Mouse (Mus musculus) layer of hippocampus, postnatal 10 days (tissue): ENCODE measurements at regions not wholly inside any gene's neighbourhood (a gene's known extent, or its start where the extent isn't known, plus 50 kb on each side); places are given as distances from the start of the nearest gene placed in this dataset.
A peak's percentile ranks its signal among the peaks of the same experiment; 100 is the strongest.
"Not testable (repeated sequence)": the region's sequence is repeated elsewhere in the genome, so short reads cannot be mapped to it uniquely, and the experiment has no call there.

Source experiments
- DNase-seq, 2 experiments: peaks; one replicate each; pipeline ENCODE4 v3.0.0; 2021; ENCODE audit warnings: low spot score in 2 of 2

DNA sequence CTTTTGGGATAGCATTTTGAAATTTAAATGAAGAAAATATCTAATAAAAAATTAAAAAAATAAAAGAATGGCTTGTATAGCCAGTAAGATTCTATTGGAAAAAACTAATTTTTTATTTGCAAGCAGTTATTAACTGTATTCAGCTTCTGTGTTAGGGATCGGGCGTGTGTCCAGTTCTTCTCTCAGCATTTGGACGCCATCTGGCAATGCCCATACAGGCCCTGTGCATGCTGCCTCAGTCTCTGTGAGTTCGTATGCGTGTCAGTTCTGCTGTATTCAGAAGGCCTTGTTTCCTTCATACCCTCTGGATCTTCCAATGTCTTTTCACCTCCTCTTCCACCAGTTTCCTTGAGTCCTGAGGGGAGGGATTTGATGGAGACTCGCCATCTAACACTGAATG lies 123.8 kb upstream of the Nabp1 start:
- peak; percentile 36 to 49 for DNase-seq

DNA sequence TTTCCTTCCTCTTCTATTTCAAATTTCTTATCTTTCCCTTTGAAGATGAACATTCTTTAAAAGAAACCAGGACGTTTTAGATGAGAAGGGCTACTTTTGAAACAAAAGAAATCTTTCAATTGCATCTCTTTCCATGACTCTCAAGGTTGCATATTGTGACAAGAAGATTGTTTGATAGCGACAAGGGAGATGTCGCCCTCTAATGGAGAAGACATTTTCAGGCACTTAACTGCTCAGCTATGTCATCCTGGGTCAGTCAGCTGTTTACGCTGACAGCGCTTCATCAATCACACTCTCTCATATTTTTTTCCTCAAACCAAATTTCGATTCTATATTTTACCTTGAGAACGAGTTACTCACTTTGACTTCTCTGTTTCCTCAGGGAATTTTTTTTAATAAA lies 122.2 kb upstream of the Nabp1 start:
- no peak for DNase-seq

DNA sequence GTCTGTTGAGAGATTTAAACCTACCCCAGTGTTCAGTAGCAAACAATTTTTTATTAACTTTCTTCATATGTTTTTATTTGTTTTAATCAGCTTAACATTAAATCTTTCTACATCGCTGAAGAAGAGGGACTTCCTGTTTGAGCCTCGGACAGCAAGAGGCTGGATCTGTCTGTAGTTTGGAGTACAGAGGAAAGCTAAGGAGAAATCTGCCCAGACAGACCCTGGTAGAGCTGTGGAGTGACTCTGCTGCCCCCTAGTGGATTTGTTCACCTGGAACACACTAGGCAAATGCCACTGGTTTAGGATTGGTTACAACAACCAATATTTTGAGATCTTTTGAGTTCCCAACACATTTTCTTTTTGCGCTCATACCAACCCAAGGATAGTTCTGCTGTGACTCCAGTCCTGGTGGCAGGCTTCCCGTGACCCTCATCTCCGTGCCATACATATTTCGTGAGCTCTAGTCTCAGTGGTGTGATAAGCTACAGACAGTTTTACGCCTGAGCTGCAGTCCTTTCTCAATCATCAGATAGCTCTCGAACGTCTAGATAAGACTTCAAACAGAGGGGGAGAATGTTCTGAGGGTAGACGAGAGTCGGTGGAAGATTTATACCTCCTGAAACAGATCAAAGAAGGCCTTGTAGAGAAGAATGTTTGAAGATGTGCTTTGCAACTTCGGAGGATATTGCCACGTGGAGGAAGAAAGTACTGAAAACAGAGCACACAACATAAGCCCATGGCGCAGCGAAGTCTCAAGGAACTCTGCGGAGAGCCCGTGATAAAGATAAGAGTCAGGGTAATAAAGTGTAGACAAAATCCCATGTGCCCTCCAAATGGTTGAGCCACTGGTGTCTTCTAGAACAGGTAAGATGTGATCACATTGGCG lies 119.0 kb upstream of the Nabp1 start:
- peak; percentile 90 to 91 for DNase-seq

DNA sequence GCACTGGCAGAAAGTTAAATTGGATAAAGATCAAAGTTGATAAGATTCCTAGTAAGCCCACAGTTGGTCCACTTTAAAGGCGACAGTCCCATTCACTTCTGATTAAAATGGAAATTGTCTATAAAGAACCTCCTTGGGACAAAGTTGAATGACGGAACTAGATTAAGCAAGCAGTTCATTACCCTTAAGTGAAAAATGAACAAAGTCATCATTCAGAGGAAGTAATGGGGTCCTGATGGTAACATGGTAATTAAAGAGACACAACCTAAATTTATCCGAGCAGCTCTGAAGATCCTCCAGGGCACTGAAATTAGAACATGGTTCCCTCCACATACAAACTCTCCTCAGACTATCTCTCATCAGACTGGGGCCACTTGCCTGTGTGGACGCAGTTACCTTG lies 116.4 kb upstream of the Nabp1 start:
- no peak for DNase-seq

DNA sequence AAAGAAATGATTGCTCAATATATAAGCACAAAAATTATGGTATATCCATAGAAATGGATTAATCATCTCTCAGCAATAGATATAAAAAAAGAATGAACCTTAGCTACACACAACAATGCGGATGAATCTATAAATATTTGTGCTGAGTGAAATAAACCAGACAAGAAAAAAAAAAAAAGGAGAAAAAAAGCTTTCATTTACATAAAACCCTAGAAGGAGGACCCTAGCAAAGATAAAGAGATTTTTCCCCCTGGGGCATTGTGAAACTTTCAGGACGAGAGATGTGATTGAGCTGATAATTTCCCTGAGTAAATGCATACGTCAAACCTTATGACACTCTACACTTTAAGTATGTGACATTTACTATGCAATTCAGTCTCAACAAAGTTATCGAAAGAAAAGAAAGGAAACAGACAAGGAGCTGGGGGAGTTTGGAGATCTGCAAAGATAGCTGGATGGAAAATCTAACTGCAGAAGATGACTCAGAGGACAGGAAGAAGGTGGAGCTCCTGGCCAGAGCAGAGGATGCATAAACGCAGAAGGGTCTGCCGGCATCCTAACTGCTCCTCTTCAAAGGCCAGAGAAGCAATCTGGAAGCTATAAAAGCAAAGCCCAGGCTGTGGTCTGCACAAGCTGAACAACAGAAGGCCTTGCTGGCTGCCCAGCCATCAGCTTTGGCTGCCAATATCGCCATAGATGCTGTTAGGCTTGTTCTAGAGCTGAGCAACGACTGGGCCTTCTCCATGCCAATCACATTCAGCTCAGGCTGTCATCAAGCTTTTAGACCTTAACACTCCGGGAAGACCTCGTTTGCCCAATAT lies 115.6 kb upstream of the Nabp1 start:
- peak in 1 of 2 experiments; percentile 27 for DNase-seq

DNA sequence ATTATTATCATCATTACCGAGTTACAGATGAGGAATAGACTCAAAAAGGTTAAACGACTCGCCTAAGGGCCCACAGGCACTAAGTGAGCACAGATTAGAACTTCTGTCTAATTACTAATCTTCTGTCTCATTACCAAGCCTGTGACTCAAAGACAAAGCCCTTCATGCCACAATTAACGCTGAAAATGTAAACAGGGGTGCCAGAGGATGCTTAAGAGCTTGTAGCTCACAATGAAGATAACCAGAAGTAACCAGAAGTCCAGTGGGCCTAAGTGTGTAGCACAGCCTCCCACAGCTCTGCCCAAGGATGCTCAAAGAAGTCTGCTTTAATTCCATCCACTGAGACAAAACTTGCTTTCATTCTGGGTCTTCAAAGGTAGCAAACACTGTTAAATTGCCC lies 113.7 kb upstream of the Nabp1 start:
- no peak for DNase-seq

DNA sequence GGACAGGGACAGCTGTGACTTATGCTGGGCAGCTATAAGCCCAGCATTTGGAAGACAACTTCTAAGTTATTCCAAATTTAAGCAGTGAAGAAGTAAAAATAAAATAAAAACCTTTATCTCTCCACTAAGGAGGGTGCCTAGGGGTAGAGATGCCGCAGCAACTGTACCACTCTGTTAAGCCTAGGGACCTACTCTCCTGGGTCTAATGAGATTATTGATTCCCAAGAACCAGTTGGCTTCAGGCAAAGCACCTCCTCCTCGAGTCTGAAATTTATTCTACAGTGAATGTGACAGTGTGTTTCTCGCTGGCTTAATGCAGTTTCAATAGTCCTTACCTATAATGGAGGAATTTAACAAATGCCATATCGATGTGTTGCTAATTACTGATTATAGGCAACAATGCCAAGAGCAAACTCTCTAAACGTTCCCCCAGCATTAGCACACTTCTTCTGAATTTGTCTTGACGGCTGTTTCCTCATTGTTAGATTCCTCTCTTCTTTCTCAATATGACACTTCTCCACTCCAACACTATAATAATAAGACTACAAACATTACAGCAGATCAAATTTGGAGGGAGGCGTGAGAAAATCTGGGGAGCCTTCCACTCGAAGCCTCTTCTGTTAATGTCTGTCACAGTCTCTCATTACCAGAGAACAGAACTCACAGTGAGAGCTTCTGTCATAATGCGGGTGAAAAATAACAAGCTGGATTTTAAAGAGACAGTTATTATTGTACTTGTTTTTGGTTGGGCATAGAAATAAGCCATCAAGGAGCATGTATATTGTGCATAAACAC lies 112.6 kb upstream of the Nabp1 start:
- DNase-seq, result no peak

DNA sequence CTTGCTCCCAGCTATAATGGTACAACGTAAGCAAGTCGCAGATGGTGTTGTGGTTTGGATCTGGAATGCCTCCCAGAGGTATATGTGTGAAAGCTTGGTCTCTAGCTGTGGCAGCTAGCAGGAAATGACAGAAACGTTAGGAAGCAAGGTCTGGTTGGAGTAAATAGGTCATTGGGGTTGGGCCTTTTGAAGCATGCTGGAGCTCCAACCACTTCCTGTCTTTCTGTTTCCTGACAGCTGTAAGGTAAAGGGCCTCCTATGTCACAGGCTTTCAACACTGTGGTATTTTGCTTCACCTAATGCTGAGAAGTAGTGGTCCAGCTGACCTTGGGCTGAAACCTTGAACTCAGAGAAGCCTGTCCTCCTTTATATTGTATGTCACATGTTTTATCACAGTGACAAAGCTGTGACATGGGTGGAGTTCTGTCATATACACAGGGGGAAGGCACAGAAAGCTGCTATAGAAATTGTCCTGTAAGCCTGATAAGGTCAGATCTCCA lies 106.8 kb upstream of the Nabp1 start:
- peak in 1 of 2 experiments; percentile 5 for DNase-seq

DNA sequence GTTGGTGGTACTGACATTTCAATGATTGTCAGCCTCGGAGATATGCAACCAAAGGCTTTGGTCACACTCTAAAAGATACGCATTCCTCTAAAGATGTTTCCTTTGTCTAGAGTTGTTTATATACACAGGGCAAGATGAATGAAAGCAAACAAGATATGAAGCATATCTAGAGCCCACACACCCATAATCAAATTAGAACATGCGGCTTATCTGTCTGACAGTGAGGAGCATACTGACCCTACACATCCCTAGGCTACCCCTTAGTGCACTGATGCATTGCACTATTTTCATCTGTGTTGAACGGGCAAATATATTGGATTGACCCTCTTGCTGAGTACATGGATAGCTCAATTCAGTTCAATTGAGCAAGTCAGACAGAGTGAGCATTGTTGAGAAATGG lies 105.6 kb upstream of the Nabp1 start:
- peak in 1 of 2 experiments; percentile 2 for DNase-seq

DNA sequence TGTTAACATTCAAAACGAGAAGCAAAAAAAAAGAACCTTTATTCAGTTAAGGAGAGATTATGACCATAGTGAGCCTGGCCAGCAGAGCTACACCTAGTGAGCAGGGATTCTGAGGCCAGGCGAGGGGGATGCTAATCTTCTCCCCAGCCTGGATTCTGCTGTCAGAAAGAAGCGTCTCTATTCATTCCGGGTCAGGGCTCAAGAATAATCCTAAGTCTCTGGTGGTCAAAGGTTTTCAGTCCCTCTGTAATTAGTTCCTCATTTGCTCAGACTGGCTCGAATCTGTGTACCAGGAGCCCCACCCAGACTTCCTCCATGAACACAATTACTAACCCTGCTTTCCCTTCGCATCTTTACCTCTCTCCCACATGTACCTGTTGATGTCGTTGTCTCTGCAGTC lies 101.8 kb upstream of the Nabp1 start:
- DNase-seq, result no peak

DNA sequence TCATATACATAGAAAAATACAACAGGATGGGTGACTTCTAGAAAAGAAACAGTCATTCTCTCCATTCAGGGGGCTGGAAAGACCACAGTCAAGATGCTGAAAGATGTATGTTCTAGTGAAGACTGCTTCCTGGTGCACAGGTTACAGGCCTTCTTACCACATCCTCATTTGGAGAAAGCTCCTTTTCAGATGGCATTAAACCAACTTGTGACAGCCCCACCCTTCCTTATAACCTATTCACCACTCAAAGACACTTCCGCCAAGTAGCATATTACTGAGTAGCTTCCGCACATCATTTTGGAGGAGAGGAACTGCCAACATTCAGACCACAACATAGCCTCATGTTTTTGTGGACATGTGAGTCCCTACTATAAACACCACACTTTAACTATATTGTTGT lies 99.5 kb upstream of the Nabp1 start:
- no peak for DNase-seq

DNA sequence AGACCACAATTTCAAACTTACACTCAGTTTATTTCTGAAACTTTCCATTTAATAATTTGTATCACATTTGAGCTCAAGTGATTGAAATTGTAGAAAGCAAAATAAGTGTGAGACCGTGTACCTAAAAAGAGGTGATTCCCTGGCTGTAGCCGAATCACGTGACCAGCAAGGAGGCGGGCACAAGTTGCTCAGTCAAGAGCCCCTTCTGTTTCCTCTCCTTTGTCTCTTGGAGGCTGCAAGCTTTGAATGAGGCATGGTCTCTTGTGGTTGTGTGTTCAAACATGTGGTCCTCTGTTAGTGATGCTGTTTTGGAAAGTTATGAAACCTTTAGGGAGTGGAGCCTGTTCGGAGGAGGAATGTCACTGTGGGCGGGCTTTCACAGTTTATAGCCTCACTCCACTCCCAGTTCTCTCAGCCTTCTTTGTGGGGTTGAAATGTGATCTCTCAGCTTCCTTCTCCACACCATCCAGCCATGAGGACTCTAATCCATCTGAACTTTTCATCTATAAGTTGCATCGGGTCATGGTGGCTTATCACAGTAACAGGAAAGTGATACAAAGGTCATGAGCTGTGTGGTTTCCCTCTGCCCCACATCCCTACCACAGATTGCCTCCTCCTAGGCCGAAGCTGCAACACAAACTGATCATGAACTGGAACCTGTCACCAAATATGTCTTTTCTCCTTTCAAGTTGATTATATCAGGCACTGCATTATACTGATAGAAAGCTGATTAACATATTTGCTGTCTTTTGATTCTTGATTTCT lies 94.3 kb upstream of the Nabp1 start:
- DNase-seq, result no peak

DNA sequence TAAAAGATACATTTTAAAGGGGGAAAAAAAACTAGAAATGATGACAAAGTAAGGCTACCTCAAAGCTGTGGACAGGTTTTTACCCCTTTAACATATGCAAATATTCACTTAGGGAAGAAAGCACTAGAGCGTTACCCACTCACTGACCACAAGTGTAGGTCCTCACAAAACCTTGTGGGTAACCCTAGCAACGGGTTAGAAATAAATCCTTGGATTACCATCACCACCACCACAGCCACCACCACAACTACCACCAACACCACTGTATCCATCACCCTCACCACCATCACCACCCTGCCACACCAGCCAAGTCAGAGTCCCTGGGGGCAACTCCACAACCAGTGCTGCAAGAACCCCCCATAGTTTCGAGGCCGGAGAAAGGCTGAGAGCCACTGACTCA lies 91.4 kb upstream of the Nabp1 start:
- DNase-seq, result no peak

DNA sequence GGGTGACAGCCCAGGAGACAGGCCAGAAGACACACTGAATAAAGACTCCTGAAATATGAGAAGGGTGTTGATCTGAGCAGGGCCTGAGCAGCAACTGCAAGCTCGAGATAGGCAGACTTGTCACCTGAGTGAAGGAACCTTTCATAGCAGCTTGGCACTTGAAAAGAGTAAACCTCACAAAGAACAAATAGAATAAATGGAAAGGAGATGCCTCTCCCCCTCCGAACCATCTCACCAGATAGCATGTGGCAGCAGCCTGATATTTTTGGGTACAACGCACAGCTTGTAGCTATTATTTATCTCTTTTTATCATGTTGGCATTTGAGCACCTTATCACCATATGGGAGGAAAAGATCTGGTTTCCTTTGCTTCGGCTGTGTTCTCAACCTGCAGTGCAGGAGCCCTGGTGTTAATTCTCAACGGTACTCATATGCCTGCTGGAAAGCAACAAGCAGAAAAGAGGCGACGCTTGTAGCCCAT lies 88.0 kb upstream of the Nabp1 start:
- no peak for DNase-seq

DNA sequence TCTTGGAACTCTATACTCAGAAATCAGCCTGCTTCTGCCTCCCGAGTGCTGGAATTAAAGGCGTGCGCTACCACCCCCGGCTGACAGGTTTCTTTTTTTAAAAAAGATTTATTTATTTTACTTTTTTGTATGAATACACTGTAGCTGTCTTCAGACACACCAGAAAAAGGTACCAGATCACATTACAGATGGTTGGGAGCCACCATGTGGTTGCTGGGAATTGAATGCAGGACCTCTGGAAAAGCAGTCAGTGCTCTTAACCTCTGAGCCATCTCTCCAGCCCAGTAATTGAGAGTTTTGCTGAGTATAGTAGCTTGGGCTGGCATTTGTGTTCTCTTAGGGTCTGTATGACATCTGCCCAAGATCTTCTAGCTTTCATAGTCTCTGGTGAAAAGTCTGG lies 78.4 kb upstream of the Nabp1 start:
- not testable (repeated sequence) for DNase-seq

DNA sequence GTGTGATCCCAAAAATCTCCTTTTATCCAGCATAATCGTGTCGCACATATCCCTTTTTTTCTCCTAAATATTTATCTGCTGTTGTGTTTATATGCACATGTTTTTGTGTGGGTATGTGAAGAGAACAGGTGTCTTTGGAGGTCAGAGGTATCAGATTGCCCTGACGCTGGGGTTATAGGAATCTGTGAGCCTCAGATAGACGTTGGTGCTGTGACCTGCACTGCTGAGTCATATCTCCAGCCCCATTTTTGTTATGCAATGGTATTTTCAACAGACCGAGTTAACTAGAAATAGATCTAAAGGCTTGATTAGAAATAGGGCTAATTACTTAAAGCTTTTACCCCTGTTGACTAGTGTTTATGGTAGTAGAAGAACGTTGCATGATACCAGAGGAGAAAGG lies 75.5 kb upstream of the Nabp1 start:
- no peak for DNase-seq

DNA sequence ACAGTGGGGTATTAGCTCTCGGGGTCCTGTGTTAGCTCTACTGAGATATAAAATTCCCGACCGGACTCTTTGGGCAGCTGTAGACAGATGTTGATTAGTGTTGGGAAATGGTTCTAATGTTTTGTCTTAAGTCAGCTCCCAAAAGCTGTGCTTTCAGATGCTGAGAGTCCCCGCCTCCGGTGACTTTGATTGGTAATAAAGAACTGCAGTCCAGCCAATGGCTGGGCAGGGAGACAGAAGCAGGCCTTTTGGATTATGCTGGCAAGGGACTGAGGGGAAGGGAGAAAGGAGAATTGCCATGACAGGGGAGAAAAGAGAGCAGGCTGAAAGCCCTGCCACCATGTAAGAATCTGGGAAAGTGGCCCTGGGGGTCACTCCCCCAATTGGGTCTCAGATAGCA lies 73.4 kb upstream of the Nabp1 start:
- DNase-seq, result no peak

DNA sequence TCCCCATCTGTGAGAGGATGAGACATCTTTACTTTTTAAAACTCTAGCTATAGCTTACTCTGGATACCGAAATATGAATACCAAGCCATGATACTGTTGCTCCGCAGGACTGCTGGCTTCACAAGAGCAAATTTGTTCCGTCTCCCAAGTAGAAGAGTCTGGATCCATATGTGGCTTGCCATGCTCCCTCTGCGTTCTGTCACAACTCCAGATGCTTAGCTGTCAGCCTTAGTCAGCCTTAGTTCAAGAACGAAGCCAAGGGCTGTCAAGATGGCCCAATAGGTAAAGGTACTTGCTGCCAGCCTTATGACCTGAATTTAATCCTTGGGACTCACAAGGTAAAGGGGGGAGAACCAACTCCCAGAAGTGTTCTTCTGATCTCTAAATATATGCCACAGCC lies 64.6 kb upstream of the Nabp1 start:
- DNase-seq, result no peak

DNA sequence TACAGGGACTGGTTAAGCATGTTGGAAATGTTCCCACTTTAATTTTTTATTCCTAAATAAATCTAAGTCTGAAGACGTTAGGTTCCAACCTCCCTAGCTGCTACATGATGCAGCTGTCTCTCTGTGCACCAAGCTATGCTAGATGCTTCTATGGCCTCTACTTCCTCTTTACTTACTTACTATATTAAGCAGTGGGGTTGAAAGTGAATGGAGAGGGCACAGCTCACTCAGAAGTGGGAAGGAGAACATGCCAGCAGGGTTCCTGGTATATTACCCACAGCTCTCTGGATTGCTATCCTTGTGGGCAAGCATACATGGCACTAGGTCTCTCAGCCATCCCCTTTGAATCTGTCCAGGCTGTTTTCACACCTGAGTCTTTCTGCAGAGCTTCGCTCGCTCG lies 61.4 kb upstream of the Nabp1 start:
- no peak for DNase-seq

DNA sequence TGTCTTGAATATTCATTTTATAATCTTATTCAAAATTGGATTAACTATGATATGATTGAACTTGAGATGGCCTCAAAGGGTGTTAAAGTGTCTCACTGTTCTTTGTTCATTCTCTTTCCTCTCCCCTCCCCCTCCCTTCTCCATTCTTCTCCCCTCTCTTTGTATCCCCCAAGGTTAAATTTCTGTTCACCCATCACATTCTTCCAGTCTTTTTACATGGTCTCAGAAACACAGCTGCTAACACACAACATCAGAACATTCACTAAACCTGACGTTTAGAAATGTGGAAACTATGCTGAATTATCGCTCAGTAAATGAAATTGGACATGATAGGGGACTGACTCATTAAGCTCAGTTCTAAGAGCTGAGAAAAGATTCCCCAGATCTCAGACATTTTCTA lies 60.6 kb upstream of the Nabp1 start:
- DNase-seq, result no peak
